In the genomic region with DNA sequence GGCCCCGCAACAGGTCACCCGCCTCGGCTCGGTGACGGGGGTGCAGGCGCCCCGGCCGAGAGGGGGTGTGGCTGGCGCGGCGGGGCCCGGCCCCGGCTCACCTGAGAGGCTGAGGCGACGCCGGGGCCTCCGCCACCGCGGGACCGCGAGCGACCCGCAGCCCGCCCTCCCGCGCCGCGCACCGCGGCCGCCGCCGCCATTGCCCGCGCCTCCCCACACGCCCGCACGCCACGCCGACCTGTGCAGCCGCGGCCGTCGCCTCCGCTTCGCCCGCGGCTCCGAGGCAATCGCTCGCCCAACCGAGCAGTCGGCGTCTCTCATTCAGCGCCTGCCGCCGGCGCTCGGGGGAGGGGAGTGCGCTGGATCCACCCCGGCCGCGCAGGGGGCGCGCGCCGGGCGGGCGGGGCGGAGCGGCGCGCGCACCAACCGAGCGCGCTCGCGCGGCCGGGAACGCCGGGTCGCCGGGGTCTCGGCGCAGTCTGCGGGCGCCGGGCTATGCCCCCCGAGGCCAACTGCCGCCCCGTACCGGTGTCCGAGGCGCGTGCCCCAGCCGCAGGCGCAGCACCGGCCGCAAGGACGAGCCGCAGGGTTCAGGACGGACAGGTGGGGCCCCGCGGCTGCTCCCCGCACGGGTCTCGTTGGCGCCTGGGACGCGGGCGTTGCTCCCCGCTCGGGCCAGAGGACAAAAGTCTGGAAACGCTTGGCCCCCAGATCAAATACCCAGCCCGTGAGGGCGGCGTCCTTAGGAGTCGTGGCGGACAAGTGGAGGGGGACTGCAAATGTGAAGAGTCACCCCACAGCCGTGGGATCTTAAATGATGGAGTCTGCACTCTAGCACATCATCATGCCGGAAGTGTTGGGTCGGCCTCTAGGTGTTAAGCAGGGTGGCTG, we compare ENCODE assay signal across 8 mouse cellular contexts. TPM values are rescaled to one million over a fixed set of nuclear protein-coding genes. Genes with fewer than 3 reads are reported as not detected.
A peak's percentile ranks its signal among the peaks of the same experiment; 100 is the strongest.
DNase-seq lines count a peak whose midpoint lies in the region; ATAC-seq and TF ChIP-seq lines count a peak whose summit lies in the region.

Gene Ralgps2 (minus strand): TSS at position 376 of the 891 bp plus-strand sequence.

- no peak for TF ChIP-seq CTCF in liver, adult 2 months (IDR thresholded peaks at IDR 0.05; ENCODE audit: low read depth, low read length)

- ATAC-seq in heart, embryonic 11.5 days (replicated peaks; ENCODE audit: insufficient number of reproducible peaks, low FRiP score, low TSS enrichment) = peak; percentile 78
- peak; percentile 86 for ATAC-seq in kidney, embryonic 15.5 days (replicated peaks; ENCODE audit: low FRiP score)
- ATAC-seq in monocyte, adult 5-6 weeks (replicated peaks; ENCODE audit: insufficient number of reproducible peaks, low FRiP score, low TSS enrichment, poor library complexity, severe bottlenecking) = peak; percentile 37; the same call in 1 of the 2 replicates

- H3K9me3 ChIP-seq in heart, embryonic 11.5 days (replicated peaks; ENCODE audit: control insufficient read depth, low read length) = no peaks in the 10 kb centered on the region
- H3K9me3 ChIP-seq in kidney, embryonic 15.5 days (replicated peaks) = no peaks in the 10 kb centered on the region

- H3K4me2 ChIP-seq in heart, embryonic 11.5 days = peak within 1 kb of the TSS; percentile 86
- peak within 1 kb of the TSS; percentile 92 for H3K4me2 ChIP-seq in kidney, embryonic 15.5 days

- under 1% methylated on average over 82 of the region's 124 CpGs for WGBS in heart, embryonic 11.5 days (ENCODE audit: insufficient replicate concordance)
- under 1% methylated on average over 72 of the region's 124 CpGs for WGBS in kidney, embryonic 15.5 days
- 3% methylated on average over 112 of the region's 124 CpGs for WGBS in liver, adult 2 months

- no peaks in the 10 kb centered on the region for H3K27me3 ChIP-seq in heart, embryonic 11.5 days (ENCODE audit: control insufficient read depth, insufficient read depth, low read length)
- H3K27me3 ChIP-seq in kidney, embryonic 15.5 days = no peaks in the 10 kb centered on the region
- no peaks in the 10 kb centered on the region for H3K27me3 ChIP-seq in liver, adult 2 months (ENCODE audit: control insufficient read depth, insufficient read depth, low read length)

- peak within 1 kb of the TSS; percentile 94 for H3K4me3 ChIP-seq in heart, embryonic 11.5 days (ENCODE audit: low read depth, low read length)
- H3K4me3 ChIP-seq in kidney, embryonic 15.5 days (replicated peaks) = peak within 1 kb of the TSS; percentile 96
- peak within 1 kb of the TSS; percentile 95 for H3K4me3 ChIP-seq in liver, adult 2 months (ENCODE audit: insufficient read depth, low read depth, low read length)

- no peaks in the 10 kb centered on the region for H3K36me3 ChIP-seq in heart, embryonic 11.5 days (ENCODE audit: control insufficient read depth, insufficient read depth, low read length)
- no peaks in the 10 kb centered on the region for H3K36me3 ChIP-seq in kidney, embryonic 15.5 days
- no peaks in the 10 kb centered on the region for H3K36me3 ChIP-seq in liver, adult 2 months (ENCODE audit: control insufficient read depth, insufficient read depth, low read length)

- H3K9ac ChIP-seq in heart, embryonic 11.5 days (ENCODE audit: low read depth, low read length) = peak within 1 kb of the TSS; percentile 94
- peak within 1 kb of the TSS; percentile 90 for H3K9ac ChIP-seq in kidney, embryonic 15.5 days
- H3K9ac ChIP-seq in liver, adult 2 months (ENCODE audit: low read depth, low read length) = peak within 1 kb of the TSS; percentile 97

- no peak for TF ChIP-seq POLR2A in liver, adult 2 months (IDR thresholded peaks at IDR 0.05; ENCODE audit: extremely low read depth, insufficient read depth, low read length)

- DNase-seq in urinary bladder, adult 18-20 months (ENCODE audit: low spot score in 2 of 2) = peak; percentile 33 to 72
- no peak for DNase-seq in urinary bladder, postnatal 10 days (ENCODE audit: low spot score)
- peak; percentile 76 for DNase-seq in embryo, embryonic 9.5 days (ENCODE audit: extremely low spot score)
- DNase-seq in liver, adult 2 months (ENCODE audit: extremely low read depth, low read depth, low spot score) = peak; percentile 26
- peak; percentile 51 to 79 for DNase-seq in spleen, postnatal 4 days (ENCODE audit: low spot score in 2 of 2)

- H3K79me2 ChIP-seq in liver, adult 2 months (ENCODE audit: control insufficient read depth, insufficient read depth, low read length) = peaks cover 2% of the 10 kb centered on the region; the same call in 1 of the 2 replicates

- H3K4me1 ChIP-seq in heart, embryonic 11.5 days (ENCODE audit: control insufficient read depth, insufficient read depth, low read length) = peaks cover 3% of the 10 kb centered on the region
- peaks cover 18% of the 10 kb centered on the region for H3K4me1 ChIP-seq in kidney, embryonic 15.5 days
- H3K4me1 ChIP-seq in liver, adult 2 months (ENCODE audit: control insufficient read depth, insufficient read depth, low read length) = no peaks in the 10 kb centered on the region; the same call in 1 of the 2 replicates

- peak within 1 kb of the TSS; percentile 90 for H3K27ac ChIP-seq in heart, embryonic 11.5 days (ENCODE audit: low read depth, low read length)
- peak within 1 kb of the TSS; percentile 92 for H3K27ac ChIP-seq in kidney, embryonic 15.5 days
- H3K27ac ChIP-seq in liver, adult 2 months (replicated peaks; ENCODE audit: insufficient read depth, low read depth, low read length) = peak within 1 kb of the TSS; percentile 77

RNA-seq across cellular contexts. Expression of gene Ralgps2, which starts in this region (rescaled TPM):
- 42.6 and 44.1 TPM in 2 replicates for polyA plus RNA-seq in heart, embryonic 11.5 days (2014; fragmentation: Nextera tagmentation; extraction: Ambion mirVana)
- polyA plus RNA-seq in kidney, embryonic 15.5 days (2015; fragmentation: Nextera tagmentation; extraction: Ambion mirVana) = 66.0 and 67.9 TPM in 2 replicates
- total RNA-seq in liver, adult 2 months (2014; rRNA removed) = 18.9 and 20.4 TPM in 2 replicates
- polyA plus RNA-seq in liver, adult 2 months (2012; rRNA removed) = 2.7 and 3.4 TPM in 2 replicates
- 60.9 to 69.7 TPM (median 65.5 TPM) in 3 replicates for total RNA-seq in monocyte, adult 5-6 weeks (2017)
